Mouse (Mus musculus): ENCODE results near the gene Entpd2. TPM values are rescaled to one million over a fixed set of nuclear protein-coding genes. Genes with fewer than 3 reads are reported as not detected.
A peak's percentile ranks its signal among the peaks of the same experiment; 100 is the strongest.

The Entpd2 gene
- polyA plus RNA-seq, 1 experiment from 2014 or later, result 1.0 TPM

DNA sequence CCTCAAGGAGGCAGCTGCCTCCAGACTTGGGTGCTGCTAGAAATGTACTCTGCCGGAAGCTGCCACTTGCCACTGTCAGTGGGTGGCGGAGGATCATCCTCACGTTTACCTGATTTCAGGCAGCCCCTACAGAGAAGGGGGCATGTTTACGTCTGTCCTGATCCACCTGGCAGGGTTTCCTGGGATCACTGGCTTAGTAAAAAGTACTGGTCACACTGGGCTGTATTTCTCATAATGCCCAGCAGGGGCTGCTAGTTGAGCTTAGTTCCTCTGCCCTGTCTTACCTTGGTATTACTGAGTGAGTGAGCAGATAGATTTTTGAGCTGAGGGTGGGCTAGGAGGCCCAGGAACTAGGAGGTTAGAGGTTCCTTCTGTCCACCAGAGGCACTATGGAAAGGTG lies 19.1 kb upstream of the Entpd2 start:
- Histone ChIP-seq H3K9ac (ENCODE audit: low read depth, low read length) (no peak overlapping the region), H3K27ac (ENCODE audit: low read length) (no peak overlapping the region), H3K4me1 (ENCODE audit: control insufficient read depth, low read depth, low read length) (peaks cover 30% of the 10 kb centered on the region), H3K4me3 (ENCODE audit: low read depth, low read length) (no peak overlapping the region), H3K36me3 (ENCODE audit: control insufficient read depth, insufficient read depth) (peaks cover 15% of the 10 kb centered on the region), H3K4me2 (ENCODE audit: low read depth, low read length) (no peak overlapping the region), H3K9me3 (replicated peaks; ENCODE audit: control insufficient read depth, low read length) (no peaks in the 10 kb centered on the region), H3K27me3 (ENCODE audit: control insufficient read depth, insufficient read depth, low read depth, low read length) (no peaks in the 10 kb centered on the region)
- ATAC-seq (ENCODE audit: low read depth), result no peak
- 67% methylated on average over 4 of the region's 4 CpGs for WGBS (ENCODE audit: insufficient replicate concordance)

DNA sequence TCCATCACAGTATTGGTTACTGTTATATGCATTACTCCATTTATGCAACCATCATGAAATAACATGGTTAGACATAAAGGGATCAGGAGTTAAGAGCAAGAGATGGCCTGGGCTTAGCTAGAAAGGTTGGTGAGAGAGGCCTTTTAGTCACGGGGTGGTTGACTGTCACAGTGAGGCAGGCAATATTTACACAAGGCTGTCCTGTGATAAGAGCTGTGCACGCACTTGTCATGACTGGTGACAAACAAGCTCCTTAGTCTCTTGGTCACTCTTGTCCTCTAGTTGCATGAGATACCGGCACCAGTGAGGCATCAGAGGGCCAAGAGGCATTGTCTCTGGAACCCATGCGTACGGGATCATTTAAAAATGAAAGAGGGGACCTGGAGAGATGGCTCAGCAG lies 11.2 kb upstream of the Entpd2 start:
- H3K27me3 ChIP-seq (ENCODE audit: control insufficient read depth, insufficient read depth, low read depth, low read length), result no peaks in the 10 kb centered on the region

DNA sequence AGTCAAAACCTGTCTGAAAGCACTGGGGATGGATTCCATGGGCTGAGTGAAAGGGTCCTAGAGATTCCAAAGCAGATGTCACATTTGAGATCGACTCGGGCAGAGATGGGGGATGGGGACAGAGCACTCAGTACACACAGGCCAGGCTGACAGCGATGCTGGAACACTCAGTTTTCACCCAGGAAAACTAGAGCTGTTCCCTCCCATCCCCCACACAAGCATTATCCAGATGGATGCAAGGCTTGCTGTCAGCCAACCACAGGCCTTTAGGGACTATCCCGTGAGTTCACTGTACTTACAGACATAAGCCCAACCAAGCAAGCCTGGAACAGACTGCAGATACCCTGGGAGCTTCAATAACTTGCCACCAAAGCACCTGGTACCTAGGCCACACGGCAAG lies 4.4 kb upstream of the Entpd2 start:
- WGBS (ENCODE audit: insufficient replicate concordance), result 61% methylated on average over 5 of the region's 5 CpGs
- Histone ChIP-seq H3K9me3 (replicated peaks; ENCODE audit: control insufficient read depth, low read length) (no peaks in the 10 kb centered on the region), H3K4me1 (ENCODE audit: control insufficient read depth, low read depth, low read length) (peaks cover 7% of the 10 kb centered on the region), H3K36me3 (ENCODE audit: control insufficient read depth, insufficient read depth) (no peaks in the 10 kb centered on the region), H3K27me3 (ENCODE audit: control insufficient read depth, insufficient read depth, low read depth, low read length) (peaks cover 27% of the 10 kb centered on the region), H3K9ac (ENCODE audit: low read depth, low read length) (no peak overlapping the region), H3K4me3 (ENCODE audit: low read depth, low read length) (no peak overlapping the region), H3K27ac (ENCODE audit: low read length) (no peak overlapping the region), H3K4me2 (ENCODE audit: low read depth, low read length) (no peak overlapping the region)
- no peak for ATAC-seq (ENCODE audit: low read depth)

More for the DNA sequence above, 11.2 kb upstream of the Entpd2 start:
- Histone ChIP-seq H3K9ac (ENCODE audit: low read depth, low read length) (no peak overlapping the region), H3K4me1 (ENCODE audit: control insufficient read depth, low read depth, low read length) (no peaks in the 10 kb centered on the region), H3K9me3 (replicated peaks; ENCODE audit: control insufficient read depth, low read length) (no peaks in the 10 kb centered on the region), H3K27ac (ENCODE audit: low read length) (no peak overlapping the region), H3K36me3 (ENCODE audit: control insufficient read depth, insufficient read depth) (no peaks in the 10 kb centered on the region), H3K4me2 (ENCODE audit: low read depth, low read length) (no peak overlapping the region), H3K4me3 (ENCODE audit: low read depth, low read length) (no peak overlapping the region)
- peak; percentile 82 for ATAC-seq (ENCODE audit: low read depth)
- 53% methylated on average over 5 of the region's 5 CpGs for WGBS (ENCODE audit: insufficient replicate concordance)

DNA sequence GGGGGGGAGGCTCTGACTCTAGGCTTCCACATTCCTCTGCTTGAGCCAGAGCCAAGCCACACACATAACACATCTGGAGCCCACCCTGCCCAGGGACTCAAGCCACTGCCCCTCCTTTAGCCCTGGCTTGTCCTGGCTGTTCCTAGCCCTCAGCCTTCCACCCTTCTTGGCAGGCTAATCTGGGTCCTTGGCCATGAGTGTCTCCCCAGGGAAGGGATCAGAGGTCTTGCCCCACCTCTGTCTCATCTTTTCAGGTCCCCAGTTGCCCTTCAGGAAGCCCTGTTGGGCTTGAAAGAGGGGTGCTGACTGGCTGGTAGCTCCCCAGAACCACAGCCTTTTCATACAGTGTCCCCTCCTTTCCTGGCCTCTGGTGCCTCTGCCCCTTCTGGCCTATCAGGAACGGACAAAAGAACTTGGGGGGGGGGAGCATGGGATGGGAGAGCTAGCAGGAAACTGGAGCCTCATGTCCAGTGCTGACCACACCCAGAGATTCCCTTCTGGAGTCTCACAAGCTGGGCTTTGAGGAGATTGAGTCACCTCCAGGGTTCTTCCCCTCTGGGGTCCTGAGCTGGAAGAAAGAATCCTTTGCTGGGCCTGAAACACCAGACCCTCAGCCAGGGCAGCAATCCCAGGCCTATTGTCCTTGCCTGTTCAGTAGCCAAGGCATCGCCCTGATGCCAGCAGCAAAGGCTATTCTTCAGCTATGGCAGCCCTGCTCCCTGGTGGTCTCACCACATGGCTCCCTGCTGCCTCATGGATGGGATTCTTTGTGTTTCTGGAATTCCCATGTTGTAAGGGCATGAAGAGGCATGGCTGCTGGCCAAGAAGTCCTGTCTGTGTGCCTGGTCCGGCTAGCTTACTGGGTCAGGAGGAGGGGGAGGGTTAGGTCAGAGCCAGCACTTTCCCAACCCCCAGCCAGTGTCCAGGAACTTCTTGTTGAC lies 1.1 kb upstream of the Entpd2 start:
- WGBS (ENCODE audit: insufficient replicate concordance), result 42% methylated on average over 3 of the region's 3 CpGs
- Histone ChIP-seq H3K4me2 (ENCODE audit: low read depth, low read length) (no peak overlapping the region), H3K4me1 (ENCODE audit: control insufficient read depth, low read depth, low read length) (peaks cover 7% of the 10 kb centered on the region), H3K36me3 (ENCODE audit: control insufficient read depth, insufficient read depth) (no peaks in the 10 kb centered on the region), H3K27ac (ENCODE audit: low read length) (no peak overlapping the region), H3K9ac (ENCODE audit: low read depth, low read length) (no peak overlapping the region), H3K27me3 (ENCODE audit: control insufficient read depth, insufficient read depth, low read depth, low read length) (peaks cover 54% of the 10 kb centered on the region), H3K4me3 (ENCODE audit: low read depth, low read length) (no peak overlapping the region), H3K9me3 (replicated peaks; ENCODE audit: control insufficient read depth, low read length) (no peaks in the 10 kb centered on the region)
- ATAC-seq (ENCODE audit: low read depth), result no peak

- Histone ChIP-seq H3K9me3 (replicated peaks; ENCODE audit: control insufficient read depth, low read length) (no peaks in the 10 kb centered on the region), H3K4me2 (ENCODE audit: low read depth, low read length) (0 out of 2 replicates have a peak overlapping the region, but pooled peaks have one; percentile 64), H3K4me3 (ENCODE audit: low read depth, low read length) (no peak overlapping the region), H3K27me3 (ENCODE audit: control insufficient read depth, insufficient read depth, low read depth, low read length) (peaks cover 74% of the 10 kb centered on the region), H3K4me1 (ENCODE audit: control insufficient read depth, low read depth, low read length) (peaks cover 8% of the 10 kb centered on the region), H3K9ac (ENCODE audit: low read depth, low read length) (no peak overlapping the region), H3K27ac (ENCODE audit: low read length) (no peak overlapping the region), H3K36me3 (ENCODE audit: control insufficient read depth, insufficient read depth) (no peaks in the 10 kb centered on the region)
- 23% methylated on average over 3 of the region's 3 CpGs for WGBS (ENCODE audit: insufficient replicate concordance)
- no peak for ATAC-seq (ENCODE audit: low read depth)
Observed at GRCm38 (mm10) chr2:25396597-25396983, 916 bp downstream of the Entpd2 start.

DNA sequence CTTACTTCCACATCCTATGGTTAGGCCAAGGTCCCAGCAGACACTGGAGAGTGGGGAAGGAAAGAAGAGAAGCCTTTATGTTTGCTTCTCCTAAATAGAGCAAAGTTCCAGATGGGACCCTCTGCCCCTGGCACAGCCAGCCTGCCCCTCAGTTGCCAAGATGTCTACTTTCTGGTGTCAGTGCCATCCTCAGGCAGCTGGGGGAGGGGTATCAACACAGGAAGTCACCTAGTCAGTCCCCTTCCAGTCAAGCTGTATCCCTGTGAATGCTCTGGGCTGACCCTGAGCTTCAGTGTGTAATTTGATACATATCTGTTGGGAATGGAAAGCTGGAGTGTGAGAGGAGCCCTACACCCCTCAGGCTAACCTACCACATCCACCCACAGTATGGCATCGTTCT lies 1.3 kb downstream of the Entpd2 start:
- peaks cover 8% of the 10 kb centered on the region for H3K4me1 ChIP-seq (ENCODE audit: control insufficient read depth, low read depth, low read length)
- H3K9me3 ChIP-seq (replicated peaks; ENCODE audit: control insufficient read depth, low read length), result no peaks in the 10 kb centered on the region
- H3K4me3 ChIP-seq (ENCODE audit: low read depth, low read length), result no peak overlapping the region
- H3K9ac ChIP-seq (ENCODE audit: low read depth, low read length), result no peak overlapping the region
- no peaks in the 10 kb centered on the region for H3K36me3 ChIP-seq (ENCODE audit: control insufficient read depth, insufficient read depth)
- no peak for ATAC-seq (ENCODE audit: low read depth)
- 8% methylated on average over 1 of the region's 1 CpGs for WGBS (ENCODE audit: insufficient replicate concordance)
- peaks cover 76% of the 10 kb centered on the region for H3K27me3 ChIP-seq (ENCODE audit: control insufficient read depth, insufficient read depth, low read depth, low read length)
- H3K27ac ChIP-seq (ENCODE audit: low read length), result no peak overlapping the region
- H3K4me2 ChIP-seq (ENCODE audit: low read depth, low read length), result no peak overlapping the region

DNA sequence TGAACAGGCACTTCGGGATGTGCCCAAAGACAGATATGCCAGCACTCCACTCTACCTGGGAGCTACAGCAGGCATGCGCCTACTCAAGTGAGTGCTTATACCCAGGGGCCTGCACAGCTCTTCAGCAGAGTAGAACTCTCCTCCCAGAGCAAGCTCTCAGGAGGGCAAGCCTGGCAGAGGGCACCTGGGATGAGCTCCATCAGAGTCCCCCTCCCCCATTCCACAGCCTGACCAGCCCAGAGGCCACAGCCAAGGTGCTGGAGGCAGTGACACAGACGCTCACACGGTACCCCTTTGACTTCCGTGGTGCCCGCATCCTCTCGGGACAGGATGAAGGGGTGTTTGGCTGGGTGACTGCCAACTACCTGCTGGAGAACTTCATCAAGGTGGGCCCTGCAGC lies 2.4 kb downstream of the Entpd2 start:
- Histone ChIP-seq H3K4me3 (ENCODE audit: low read depth, low read length) (no peak overlapping the region), H3K4me2 (ENCODE audit: low read depth, low read length) (no peak overlapping the region), H3K4me1 (ENCODE audit: control insufficient read depth, low read depth, low read length) (peaks cover 11% of the 10 kb centered on the region), H3K9me3 (replicated peaks; ENCODE audit: control insufficient read depth, low read length) (no peaks in the 10 kb centered on the region), H3K36me3 (ENCODE audit: control insufficient read depth, insufficient read depth) (no peaks in the 10 kb centered on the region), H3K9ac (ENCODE audit: low read depth, low read length) (no peak overlapping the region), H3K27ac (ENCODE audit: low read length) (no peak overlapping the region), H3K27me3 (ENCODE audit: control insufficient read depth, insufficient read depth, low read depth, low read length) (peaks cover 86% of the 10 kb centered on the region)
- 74% methylated on average over 7 of the region's 7 CpGs for WGBS (ENCODE audit: insufficient replicate concordance)
- ATAC-seq (ENCODE audit: low read depth), result no peak

DNA sequence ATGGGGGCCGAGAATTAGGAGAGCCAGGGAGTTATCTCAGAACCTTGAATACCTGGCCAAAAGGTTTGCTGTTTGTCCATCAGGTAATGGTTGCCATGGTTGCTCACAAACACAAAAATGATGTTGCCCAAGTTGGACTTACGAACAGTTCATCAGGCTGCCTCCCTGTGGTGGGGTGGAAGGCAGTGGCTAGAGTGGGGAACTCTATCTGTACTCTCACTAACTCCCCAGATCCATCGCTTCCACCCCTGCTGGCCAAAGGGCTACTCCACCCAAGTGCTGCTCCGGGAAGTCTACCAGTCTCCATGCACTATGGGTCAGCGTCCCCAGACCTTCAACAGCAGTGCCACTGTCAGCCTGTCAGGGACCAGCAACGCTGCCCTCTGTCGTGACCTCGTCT lies 3.4 kb downstream of the Entpd2 start, which contains the start of gene Npdc1:
TSS of gene Npdc1 (plus strand) at position 301 of the 400 bp plus-strand sequence.
- Histone ChIP-seq H3K9ac (ENCODE audit: low read depth, low read length) (no peak within 1 kb of the TSS), H3K4me1 (ENCODE audit: control insufficient read depth, low read depth, low read length) (peaks cover 11% of the 10 kb centered on the region), H3K9me3 (replicated peaks; ENCODE audit: control insufficient read depth, low read length) (no peaks in the 10 kb centered on the region), H3K27me3 (ENCODE audit: control insufficient read depth, insufficient read depth, low read depth, low read length) (peaks cover 93% of the 10 kb centered on the region), H3K4me3 (ENCODE audit: low read depth, low read length) (no peak within 1 kb of the TSS), H3K4me2 (ENCODE audit: low read depth, low read length) (no peak within 1 kb of the TSS), H3K27ac (ENCODE audit: low read length) (no peak within 1 kb of the TSS), H3K36me3 (ENCODE audit: control insufficient read depth, insufficient read depth) (no peaks in the 10 kb centered on the region)
- WGBS (ENCODE audit: insufficient replicate concordance), result 42% methylated on average over 8 of the region's 8 CpGs
- no peak for ATAC-seq (ENCODE audit: low read depth)

DNA sequence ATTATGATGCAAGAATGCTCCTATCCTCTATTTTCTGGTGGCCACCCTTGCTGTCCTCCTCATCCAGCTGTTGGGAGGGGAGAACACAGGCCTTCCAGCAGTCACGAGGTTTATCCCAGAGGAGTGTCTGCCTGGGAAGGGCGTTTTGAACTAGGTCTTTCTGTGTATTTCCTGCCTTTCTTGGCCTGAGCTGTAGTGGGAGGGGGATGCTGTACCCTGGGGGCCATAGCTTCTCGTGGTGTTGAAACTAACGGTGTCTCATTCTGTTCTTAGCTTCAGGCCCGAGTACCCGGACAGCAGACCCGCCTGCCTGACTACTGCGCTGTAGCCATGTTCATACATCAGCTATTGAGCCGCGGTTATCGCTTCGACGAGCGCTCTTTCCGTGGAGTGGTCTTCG lies 4.6 kb downstream of the Entpd2 start:
- Histone ChIP-seq H3K27me3 (ENCODE audit: control insufficient read depth, insufficient read depth, low read depth, low read length) (peaks cover 89% of the 10 kb centered on the region), H3K36me3 (ENCODE audit: control insufficient read depth, insufficient read depth) (no peaks in the 10 kb centered on the region), H3K9me3 (replicated peaks; ENCODE audit: control insufficient read depth, low read length) (no peaks in the 10 kb centered on the region), H3K9ac (ENCODE audit: low read depth, low read length) (no peak overlapping the region), H3K4me1 (ENCODE audit: control insufficient read depth, low read depth, low read length) (peaks cover 11% of the 10 kb centered on the region), H3K4me3 (ENCODE audit: low read depth, low read length) (no peak overlapping the region), H3K27ac (ENCODE audit: low read length) (no peak overlapping the region), H3K4me2 (ENCODE audit: low read depth, low read length) (no peak overlapping the region)
- WGBS (ENCODE audit: insufficient replicate concordance), result 17% methylated on average over 16 of the region's 16 CpGs
- ATAC-seq (ENCODE audit: low read depth), result no peak
